Mouse (Mus musculus) adrenal gland, adult 2 months (tissue): ENCODE measurements at regions not wholly inside any gene's neighbourhood (a gene's known extent, or its start where the extent isn't known, plus 50 kb on each side); places are given as distances from the start of the nearest gene placed in this dataset.
"Not testable (repeated sequence)": the region's sequence is repeated elsewhere in the genome, so short reads cannot be mapped to it uniquely, and the experiment has no call there.

Experiments
- DNase-seq: peaks from one replicate; pipeline ENCODE4 v3.0.0; 2021

- no peak for DNase-seq
These were observed 385.3 kb upstream of the Tnc start for GRCm38 (mm10) chr4:64432097-64432496.

- DNase-seq: no peak
These were observed 391.2 kb upstream of the Tnc start for GRCm38 (mm10) chr4:64437744-64438594.

- DNase-seq: no peak
These were observed 404.6 kb upstream of the Tnc start for GRCm38 (mm10) chr4:64451442-64451841.

GRCm38 (mm10) chr4:64451946-64452345, 405.1 kb upstream of the Tnc start:
- no peak for DNase-seq

GRCm38 (mm10) chr4:64492260-64492962, 445.6 kb upstream of the Tnc start:
- DNase-seq: no peak

- DNase-seq: not testable (repeated sequence)
These were observed 450.9 kb upstream of the Tnc start for GRCm38 (mm10) chr4:64497759-64498158.

- DNase-seq: no peak
These were observed 454.0 kb upstream of the Tnc start for GRCm38 (mm10) chr4:64500635-64501395.

GRCm38 (mm10) chr4:64521883-64522282, 475.1 kb upstream of the Tnc start:
- no peak for DNase-seq

- DNase-seq: peak; percentile 17
These were observed 481.0 kb upstream of the Tnc start for GRCm38 (mm10) chr4:64527724-64528332.

- peak; percentile 6 for DNase-seq
These were observed 483.8 kb upstream of the Tnc start for GRCm38 (mm10) chr4:64530585-64530984.

GRCm38 (mm10) chr4:64533019-64533418, 486.2 kb upstream of the Tnc start:
- no peak for DNase-seq

- DNase-seq: peak; percentile 8
These were observed 488.9 kb upstream of the Tnc start for GRCm38 (mm10) chr4:64535554-64536253.

- DNase-seq: no peak
These were observed 491.2 kb upstream of the Tnc start for GRCm38 (mm10) chr4:64538009-64538408.

- no peak for DNase-seq
These were observed 497.9 kb upstream of the Tnc start for GRCm38 (mm10) chr4:64544576-64545185.

- DNase-seq: no peak
These were observed 499.6 kb upstream of the Tnc start for GRCm38 (mm10) chr4:64546386-64546785.

GRCm38 (mm10) chr4:64562511-64562910, 515.7 kb upstream of the Tnc start:
- no peak for DNase-seq

- no peak for DNase-seq
These were observed 517.2 kb upstream of the Tnc start for GRCm38 (mm10) chr4:64563996-64564395.

GRCm38 (mm10) chr4:64570666-64571065, 523.9 kb upstream of the Tnc start:
- DNase-seq: no peak

- DNase-seq: no peak
These were observed 529.1 kb upstream of the Tnc start for GRCm38 (mm10) chr4:64575901-64576300.

- peak; percentile 55 for DNase-seq
These were observed 528.9 kb upstream of the Pappa start for GRCm38 (mm10) chr4:64595014-64595599.

GRCm38 (mm10) chr4:64598465-64598864, 525.5 kb upstream of the Pappa start:
- DNase-seq: no peak
